Mouse (Mus musculus): ENCODE measurements around the gene Asic4. TPM values are rescaled to one million over a fixed set of nuclear protein-coding genes. Genes with fewer than 3 reads are reported as not detected.

Gene Asic4
- total and polyA plus RNA-seq, 2 experiments from 2014 or later, result 7.7 to 21.4 TPM

DNA sequence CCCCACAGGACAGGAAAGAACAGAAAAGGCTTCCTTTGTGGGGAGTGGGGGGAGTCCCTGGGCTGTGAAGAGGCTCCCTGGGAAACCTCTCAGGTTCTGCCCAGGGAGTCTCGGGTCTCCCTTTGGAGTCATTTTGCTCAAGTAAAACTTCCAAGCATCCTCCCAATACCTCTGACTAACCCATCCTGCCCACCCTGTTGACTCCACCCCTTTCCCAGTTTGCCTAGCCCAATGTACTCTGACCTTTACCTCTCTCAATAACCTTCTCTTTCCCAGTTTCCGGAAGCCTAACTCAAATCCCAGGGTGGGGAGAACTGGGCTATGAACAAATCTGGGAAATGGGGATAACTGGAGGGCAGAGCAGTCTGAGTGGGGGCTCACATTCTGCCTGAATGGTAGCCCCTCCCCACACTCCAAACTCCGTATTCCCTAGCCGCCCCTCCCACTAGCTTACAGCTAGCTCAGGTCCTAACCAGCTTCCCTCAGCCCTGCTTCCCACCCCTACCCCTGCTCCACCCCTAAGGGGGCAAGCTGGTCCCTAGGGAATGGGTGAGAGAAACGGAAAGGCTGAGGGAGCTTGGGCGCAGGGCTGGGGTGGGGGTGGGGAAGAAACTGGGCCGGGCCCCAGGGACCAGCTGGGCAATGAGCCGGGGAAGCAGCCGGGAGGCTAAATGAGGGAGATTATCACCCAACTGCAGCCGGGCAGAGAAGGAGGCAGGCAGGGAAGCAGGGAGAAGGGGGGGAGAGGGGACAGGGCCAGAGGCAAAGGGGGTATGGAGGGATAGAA, 2.8 kb upstream of the Asic4 start:
- Histone ChIP-seq H3K4me1 (ENCODE audit: insufficient read depth) (peaks cover 26% of the 10 kb centered on the region), H3K27me3 (ENCODE audit: insufficient read depth, low read length) (peaks cover 41% of the 10 kb centered on the region), H3K4me3 (ENCODE audit: low read depth, low read length) (no peak overlapping the region), H3K9ac (no peak overlapping the region), H3K36me3 (ENCODE audit: insufficient read depth) (0 out of 2 replicates have a peak, but pooled peaks cover 4% of the 10 kb centered on the region), H3K9me3 (ENCODE audit: low read length) (no peaks in the 10 kb centered on the region), H3K4me2 (ENCODE audit: low read depth) (peak overlapping the region; percentile 29), H3K27ac (ENCODE audit: low read depth, low read length) (no peak overlapping the region)
- no peak for TF ChIP-seq CTCF (IDR thresholded peaks at IDR 0.05; ENCODE audit: low read depth)
- 8% methylated on average over 10 of the region's 10 CpGs for whole genome bisulfite sequencing
- peak; percentile 71 for DNase-seq
- ATAC-seq, result peak; percentile 20

DNA sequence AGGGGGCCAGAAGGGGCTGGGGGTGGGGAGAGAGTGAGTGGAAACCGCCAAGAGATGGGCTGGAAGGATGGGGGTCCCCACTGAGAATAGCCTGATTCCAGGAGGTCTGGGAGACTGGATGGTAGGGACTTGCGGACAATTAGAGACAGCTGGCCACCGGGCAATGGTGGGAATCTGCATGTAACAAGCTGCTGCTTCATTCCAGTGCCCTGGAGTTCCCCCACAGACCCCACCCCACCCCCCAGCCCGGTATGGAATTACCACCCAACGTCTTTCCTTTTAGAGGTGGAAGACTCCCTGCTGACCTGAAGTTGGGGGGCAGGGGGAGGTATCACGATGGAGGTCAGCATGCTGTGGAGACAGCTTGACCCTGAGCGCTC, 2.2 kb upstream of the Asic4 start:
- Histone ChIP-seq H3K4me3 (ENCODE audit: low read depth, low read length) (no peak overlapping the region), H3K9ac (no peak overlapping the region), H3K4me1 (ENCODE audit: insufficient read depth) (peaks cover 26% of the 10 kb centered on the region), H3K27me3 (ENCODE audit: insufficient read depth, low read length) (peaks cover 41% of the 10 kb centered on the region), H3K27ac (ENCODE audit: low read depth, low read length) (no peak overlapping the region), H3K4me2 (ENCODE audit: low read depth) (peak overlapping the region; percentile 29), H3K36me3 (ENCODE audit: insufficient read depth) (no peaks in the 10 kb centered on the region), H3K9me3 (ENCODE audit: low read length) (no peaks in the 10 kb centered on the region)
- no peak for TF ChIP-seq CTCF (IDR thresholded peaks at IDR 0.05; ENCODE audit: low read depth)
- ATAC-seq (no peak), DNase-seq (no peak)
- WGBS, result under 1% methylated on average over 7 of the region's 7 CpGs

DNA sequence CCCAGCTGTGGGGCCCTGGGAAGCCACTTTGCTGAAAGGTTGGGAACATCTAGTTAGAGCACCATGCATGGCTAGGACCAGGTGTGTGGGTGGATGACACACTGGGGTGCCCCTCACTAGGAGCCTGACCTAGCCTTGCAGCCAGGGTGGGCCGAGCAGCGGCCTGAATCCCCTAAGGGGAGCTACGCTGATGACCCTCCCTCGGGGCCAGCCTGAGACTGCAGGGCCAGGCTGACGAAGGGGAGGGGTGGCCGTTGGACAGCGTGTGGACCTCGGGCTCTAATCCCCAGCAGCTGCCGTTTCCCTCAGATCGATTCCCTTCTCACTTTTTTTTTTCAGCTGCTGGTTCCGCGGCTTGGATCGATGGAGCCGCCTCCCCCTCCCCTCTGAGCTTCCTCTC, 1.3 kb upstream of the Asic4 start:
- H3K4me2 ChIP-seq (ENCODE audit: low read depth), result 0 out of 2 replicates have a peak overlapping the region, but pooled peaks have one; percentile 3
- no peaks in the 10 kb centered on the region for H3K36me3 ChIP-seq (ENCODE audit: insufficient read depth)
- peaks cover 26% of the 10 kb centered on the region for H3K4me1 ChIP-seq (ENCODE audit: insufficient read depth)
- no peak overlapping the region for H3K9ac ChIP-seq
- H3K27ac ChIP-seq (ENCODE audit: low read depth, low read length), result no peak overlapping the region
- ATAC-seq, result no peak
- TF ChIP-seq CTCF (IDR thresholded peaks at IDR 0.05; ENCODE audit: low read depth), result no peak
- 2% methylated on average over 13 of the region's 14 CpGs for WGBS
- DNase-seq, result no peak
- no peaks in the 10 kb centered on the region for H3K9me3 ChIP-seq (ENCODE audit: low read length)
- peaks cover 41% of the 10 kb centered on the region for H3K27me3 ChIP-seq (ENCODE audit: insufficient read depth, low read length)
- no peak overlapping the region; the same call in 1 of the 2 replicates for H3K4me3 ChIP-seq (ENCODE audit: low read depth, low read length)

DNA sequence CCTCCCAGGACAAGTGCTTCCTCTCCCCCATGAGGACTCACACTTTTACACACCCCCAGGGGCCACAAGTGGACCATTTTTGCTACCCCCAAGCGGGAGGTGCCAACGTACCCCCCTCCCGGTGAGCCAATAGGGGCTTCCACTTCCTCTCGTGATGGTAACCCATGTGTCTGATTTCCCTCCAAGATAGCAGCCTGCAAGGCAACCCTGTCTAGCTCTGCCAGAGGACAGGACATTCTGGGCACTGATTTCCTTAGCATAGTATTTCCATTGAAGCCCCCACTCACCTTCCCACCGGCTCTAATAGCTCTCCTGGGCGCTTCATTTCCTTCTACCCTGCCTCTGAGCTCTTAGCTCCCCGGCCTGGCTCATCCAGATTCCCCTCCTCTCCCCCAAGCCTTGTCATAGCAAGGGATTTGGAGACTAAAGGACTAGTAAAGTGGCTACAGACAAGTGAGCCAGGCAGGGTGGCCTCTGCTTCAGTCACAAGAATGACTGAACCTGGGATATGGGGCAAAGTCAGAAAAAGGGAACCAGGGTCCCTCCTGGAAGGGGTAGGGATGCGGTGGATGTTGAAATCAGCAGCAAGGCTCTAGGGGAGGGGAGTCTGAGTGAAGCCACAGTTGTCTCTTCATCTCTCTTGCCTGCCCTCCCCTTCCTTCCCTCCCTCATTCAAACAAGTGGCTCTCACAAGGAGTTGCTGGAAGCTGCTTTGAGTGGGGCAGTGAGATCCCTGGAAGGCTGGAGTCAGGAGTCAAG, 680 bp upstream of the Asic4 start:
- TF ChIP-seq CTCF (IDR thresholded peaks at IDR 0.05; ENCODE audit: low read depth), result no peak
- Histone ChIP-seq H3K27me3 (ENCODE audit: insufficient read depth, low read length) (peaks cover 41% of the 10 kb centered on the region), H3K27ac (ENCODE audit: low read depth, low read length) (no peak overlapping the region), H3K9me3 (ENCODE audit: low read length) (no peaks in the 10 kb centered on the region), H3K4me3 (ENCODE audit: low read depth, low read length) (peak overlapping the region; percentile 32), H3K9ac (no peak overlapping the region), H3K36me3 (ENCODE audit: insufficient read depth) (no peaks in the 10 kb centered on the region), H3K4me2 (ENCODE audit: low read depth) (peak overlapping the region; percentile 58), H3K4me1 (ENCODE audit: insufficient read depth) (peaks cover 20% of the 10 kb centered on the region)
- ATAC-seq (no peak), DNase-seq (no peak)
- WGBS, result 10% methylated on average over 8 of the region's 8 CpGs

DNA sequence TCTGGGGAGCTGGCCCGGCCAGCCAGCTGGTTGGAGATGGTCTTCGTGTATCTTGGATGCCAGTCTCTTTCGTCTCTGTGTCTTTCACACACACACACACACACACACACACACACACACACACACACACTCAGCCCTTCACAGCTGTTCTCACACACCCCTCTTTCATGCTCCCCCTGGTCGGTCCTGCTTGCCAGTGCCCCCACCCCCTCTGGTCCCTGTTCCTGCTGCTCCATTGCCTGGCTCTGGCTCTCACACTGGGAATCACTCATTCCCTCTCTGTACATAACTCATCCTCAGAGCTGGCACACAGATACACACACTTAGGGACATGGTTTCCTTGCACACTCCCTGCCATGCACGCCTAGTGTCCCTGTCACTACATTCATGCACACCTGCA, 1.7 kb downstream of the Asic4 start:
- H3K27ac ChIP-seq (ENCODE audit: low read depth, low read length), result no peak overlapping the region
- no peak for ATAC-seq
- DNase-seq, result no peak
- TF ChIP-seq CTCF (IDR thresholded peaks at IDR 0.05; ENCODE audit: low read depth), result no peak
- peaks cover 40% of the 10 kb centered on the region for H3K27me3 ChIP-seq (ENCODE audit: insufficient read depth, low read length)
- peaks cover 15% of the 10 kb centered on the region for H3K4me1 ChIP-seq (ENCODE audit: insufficient read depth)
- WGBS, result 54% methylated on average over 5 of the region's 5 CpGs
- H3K36me3 ChIP-seq (ENCODE audit: insufficient read depth), result no peaks in the 10 kb centered on the region
- no peaks in the 10 kb centered on the region for H3K9me3 ChIP-seq (ENCODE audit: low read length)
- H3K4me3 ChIP-seq (ENCODE audit: low read depth, low read length), result no peak overlapping the region
- H3K4me2 ChIP-seq (ENCODE audit: low read depth), result no peak overlapping the region
- H3K9ac ChIP-seq, result no peak overlapping the region

DNA sequence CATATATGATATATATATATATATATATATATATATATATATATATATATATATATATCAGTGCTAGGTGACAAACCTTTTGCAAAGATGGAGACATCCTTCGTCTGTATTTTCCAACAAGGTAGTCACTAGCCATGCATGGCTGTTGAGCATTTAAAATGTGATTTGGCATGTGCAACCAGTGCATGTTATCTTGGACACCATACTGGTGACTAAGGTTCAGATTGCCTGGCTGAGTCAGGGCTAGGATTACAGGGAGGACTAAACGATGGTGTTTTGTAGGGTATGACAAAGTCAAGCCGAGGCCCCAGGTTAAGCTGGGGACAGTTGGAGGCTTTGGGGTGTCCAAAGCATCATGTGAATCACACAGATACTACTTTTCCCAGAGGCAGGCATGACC, 5.2 kb downstream of the Asic4 start:
- H3K9me3 ChIP-seq (ENCODE audit: low read length), result no peaks in the 10 kb centered on the region
- no peak overlapping the region for H3K9ac ChIP-seq
- DNase-seq, result no peak
- 73% methylated on average over 3 of the region's 3 CpGs for WGBS
- H3K27me3 ChIP-seq (ENCODE audit: insufficient read depth, low read length), result peaks cover 22% of the 10 kb centered on the region
- no peak for ATAC-seq
- no peak overlapping the region for H3K27ac ChIP-seq (ENCODE audit: low read depth, low read length)
- TF ChIP-seq CTCF (IDR thresholded peaks at IDR 0.05; ENCODE audit: low read depth), result no peak
- H3K36me3 ChIP-seq (ENCODE audit: insufficient read depth), result no peaks in the 10 kb centered on the region
- no peak overlapping the region for H3K4me3 ChIP-seq (ENCODE audit: low read depth, low read length)
- peaks cover 8% of the 10 kb centered on the region for H3K4me1 ChIP-seq (ENCODE audit: insufficient read depth)
- H3K4me2 ChIP-seq (ENCODE audit: low read depth), result no peak overlapping the region

DNA sequence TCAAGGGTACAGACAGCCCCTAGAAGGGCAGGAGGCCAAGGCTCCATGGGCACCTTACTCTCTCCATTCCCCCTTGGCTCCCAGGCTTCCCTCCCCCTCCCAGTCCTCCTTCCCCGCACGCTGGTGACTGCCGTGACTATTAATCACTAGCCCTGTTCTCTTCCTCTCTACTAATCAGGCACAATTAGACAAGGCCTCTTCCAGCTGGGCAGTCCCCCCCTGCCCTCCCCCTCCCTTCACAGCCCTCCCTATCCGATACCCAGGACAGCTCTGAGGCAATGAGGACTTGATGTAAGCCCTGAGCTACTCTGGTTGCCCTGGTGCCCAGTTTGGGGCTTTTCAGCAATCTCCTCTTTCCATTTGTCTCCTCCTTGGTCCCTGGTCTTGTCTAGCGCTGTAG, 5.7 kb downstream of the Asic4 start:
- 18% methylated on average over 5 of the region's 5 CpGs for WGBS
- Histone ChIP-seq H3K4me2 (ENCODE audit: low read depth) (no peak overlapping the region), H3K27ac (ENCODE audit: low read depth, low read length) (no peak overlapping the region), H3K9me3 (ENCODE audit: low read length) (no peaks in the 10 kb centered on the region), H3K4me1 (ENCODE audit: insufficient read depth) (peaks cover 3% of the 10 kb centered on the region), H3K27me3 (ENCODE audit: insufficient read depth, low read length) (peaks cover 19% of the 10 kb centered on the region), H3K36me3 (ENCODE audit: insufficient read depth) (no peaks in the 10 kb centered on the region), H3K9ac (no peak overlapping the region), H3K4me3 (ENCODE audit: low read depth, low read length) (no peak overlapping the region)
- no peak for TF ChIP-seq CTCF (IDR thresholded peaks at IDR 0.05; ENCODE audit: low read depth)
- peak; percentile 40; the same call in 1 of the 2 replicates for ATAC-seq
- DNase-seq, result no peak

Measured in forebrain, postnatal 0 days (tissue).